Mouse (Mus musculus): ENCODE results near the gene Rcc1l. TPM values are rescaled to one million over a fixed set of nuclear protein-coding genes. Genes with fewer than 3 reads are reported as not detected.
A peak's percentile ranks its signal among the peaks of the same experiment; 100 is the strongest.

Gene Rcc1l
- polyA plus RNA-seq, 1 experiment from 2014 or later, result 23.8 TPM

DNA sequence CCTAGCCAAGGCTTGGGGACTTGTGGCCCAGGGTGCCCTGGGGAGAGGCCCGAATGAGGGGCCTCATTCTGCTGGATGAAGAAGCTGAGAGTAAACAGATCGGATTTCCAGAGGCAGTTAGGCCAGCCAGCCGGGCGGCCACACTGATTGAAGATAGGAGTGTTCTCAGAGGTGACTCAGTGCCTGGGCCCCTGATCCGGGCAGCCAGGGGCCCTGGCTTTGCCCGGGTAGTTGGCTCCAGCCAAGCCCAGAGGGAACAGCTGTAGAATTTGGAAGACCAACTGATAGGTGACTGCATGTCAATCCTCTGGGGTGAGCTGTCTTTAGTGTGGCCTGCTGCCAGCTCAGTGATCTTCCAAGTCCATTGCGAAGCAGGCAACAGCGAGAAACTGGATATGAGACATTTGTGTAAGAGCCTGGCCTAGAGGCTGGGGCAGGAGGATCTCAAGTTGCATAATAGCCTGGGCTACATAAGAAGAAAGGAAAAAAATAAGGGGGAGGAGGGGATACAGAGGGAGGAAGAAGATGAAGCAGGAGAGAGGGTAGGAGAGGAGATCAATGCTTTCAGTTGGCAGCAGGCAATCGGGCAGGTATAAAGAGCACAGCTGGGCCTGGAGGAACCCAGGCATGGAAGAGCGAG, 57.0 kb downstream of the Rcc1l start:
- Histone ChIP-seq H3K9ac (replicated peaks; ENCODE audit: low read depth, low read length) (no peak overlapping the region), H3K27ac (ENCODE audit: low read length) (no peak overlapping the region)
- 42% methylated on average over 10 of the region's 10 CpGs for WGBS

DNA sequence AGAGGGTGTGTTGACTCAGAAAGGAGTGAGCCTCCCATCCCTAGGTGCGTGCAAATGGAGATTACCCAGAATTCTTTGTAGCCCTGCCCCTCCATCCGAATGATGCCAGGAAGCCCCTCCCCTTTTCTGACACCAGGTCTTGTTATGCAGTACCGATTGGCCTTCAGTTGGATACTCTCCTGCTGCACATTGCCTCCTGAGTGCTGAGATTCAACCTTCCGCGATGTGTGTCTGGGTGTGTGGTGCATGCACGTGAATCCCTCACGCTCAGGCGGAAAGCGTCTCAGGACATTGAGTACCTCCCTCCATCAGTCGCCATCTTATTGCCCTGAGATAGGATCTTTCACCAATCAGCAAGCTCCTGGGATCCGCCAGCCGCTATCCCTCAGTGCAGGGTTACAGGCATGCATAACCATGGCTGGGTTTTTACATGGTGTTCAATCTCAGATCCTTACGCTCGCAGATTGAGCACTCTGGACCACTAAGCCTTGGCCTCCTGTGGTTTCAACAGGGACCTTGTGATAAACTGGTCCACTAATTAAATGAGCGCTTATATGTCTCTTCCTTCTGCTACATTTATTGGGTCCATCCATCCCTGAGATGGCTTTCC, 57.7 kb downstream of the Rcc1l start:
- H3K36me3 ChIP-seq (ENCODE audit: control insufficient read depth, insufficient read depth, low read length), result no peaks in the 10 kb centered on the region
- no peak overlapping the region for H3K9ac ChIP-seq (replicated peaks; ENCODE audit: low read depth, low read length)
- H3K9me3 ChIP-seq (ENCODE audit: control insufficient read depth, low read depth, low read length), result no peaks in the 10 kb centered on the region
- H3K27ac ChIP-seq (ENCODE audit: low read length), result no peak overlapping the region
- ATAC-seq (ENCODE audit: insufficient number of reproducible peaks, insufficient read depth, low FRiP score, low read depth), result no peak
- H3K4me2 ChIP-seq (replicated peaks; ENCODE audit: low read depth, low read length), result no peak overlapping the region
- no peaks in the 10 kb centered on the region for H3K27me3 ChIP-seq (ENCODE audit: control insufficient read depth, insufficient read depth, low read length)
- WGBS, result 92% methylated on average over 15 of the region's 15 CpGs
- no peak overlapping the region for H3K4me3 ChIP-seq (ENCODE audit: low read depth, low read length)
- no peaks in the 10 kb centered on the region for H3K4me1 ChIP-seq (ENCODE audit: control insufficient read depth, insufficient read depth, low read length)

More for the DNA sequence above, 57.0 kb downstream of the Rcc1l start:
- Histone ChIP-seq H3K4me1 (ENCODE audit: control insufficient read depth, insufficient read depth, low read length) (no peaks in the 10 kb centered on the region), H3K27me3 (ENCODE audit: control insufficient read depth, insufficient read depth, low read length) (no peaks in the 10 kb centered on the region), H3K4me3 (ENCODE audit: low read depth, low read length) (no peak overlapping the region), H3K4me2 (replicated peaks; ENCODE audit: low read depth, low read length) (no peak overlapping the region), H3K9me3 (ENCODE audit: control insufficient read depth, low read depth, low read length) (no peaks in the 10 kb centered on the region), H3K36me3 (ENCODE audit: control insufficient read depth, insufficient read depth, low read length) (no peaks in the 10 kb centered on the region)
- ATAC-seq (ENCODE audit: insufficient number of reproducible peaks, insufficient read depth, low FRiP score, low read depth), result peak; percentile 73; the same call in 1 of the 2 replicates

GRCm38 (mm10) chr5:134115639-134116259, 60.8 kb downstream of the Rcc1l start:
- no peak for ATAC-seq (ENCODE audit: insufficient number of reproducible peaks, insufficient read depth, low FRiP score, low read depth)
- 88% methylated on average over 7 of the region's 7 CpGs for WGBS
- Histone ChIP-seq H3K27ac (ENCODE audit: low read length) (no peak overlapping the region), H3K4me2 (replicated peaks; ENCODE audit: low read depth, low read length) (no peak overlapping the region), H3K9me3 (ENCODE audit: control insufficient read depth, low read depth, low read length) (no peaks in the 10 kb centered on the region), H3K9ac (replicated peaks; ENCODE audit: low read depth, low read length) (no peak overlapping the region), H3K4me1 (ENCODE audit: control insufficient read depth, insufficient read depth, low read length) (no peaks in the 10 kb centered on the region), H3K36me3 (ENCODE audit: control insufficient read depth, insufficient read depth, low read length) (no peaks in the 10 kb centered on the region), H3K27me3 (ENCODE audit: control insufficient read depth, insufficient read depth, low read length) (no peaks in the 10 kb centered on the region), H3K4me3 (ENCODE audit: low read depth, low read length) (no peak overlapping the region)

DNA sequence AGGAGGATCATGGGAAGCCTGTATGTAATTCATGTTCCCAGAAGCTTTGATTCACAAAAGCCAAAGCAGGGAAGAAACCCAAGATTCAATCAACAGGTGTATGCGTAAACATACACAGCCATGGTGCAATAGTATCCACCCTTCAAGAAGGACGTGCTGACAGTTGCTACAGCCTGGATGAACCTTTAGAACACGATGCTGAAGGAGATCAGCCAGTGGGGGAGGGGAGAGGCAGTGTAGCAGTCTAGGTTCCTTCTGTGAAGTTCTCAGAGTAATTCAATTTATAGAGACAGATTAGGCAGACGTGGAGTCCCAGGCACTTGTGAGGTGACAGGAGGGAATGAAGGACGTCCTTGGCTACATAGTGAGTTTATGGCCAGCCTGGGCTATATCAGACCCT, 61.6 kb downstream of the Rcc1l start:
- Histone ChIP-seq H3K27ac (ENCODE audit: low read length) (no peak overlapping the region), H3K4me3 (ENCODE audit: low read depth, low read length) (no peak overlapping the region), H3K4me1 (ENCODE audit: control insufficient read depth, insufficient read depth, low read length) (no peaks in the 10 kb centered on the region), H3K36me3 (ENCODE audit: control insufficient read depth, insufficient read depth, low read length) (no peaks in the 10 kb centered on the region), H3K27me3 (ENCODE audit: control insufficient read depth, insufficient read depth, low read length) (no peaks in the 10 kb centered on the region), H3K9me3 (ENCODE audit: control insufficient read depth, low read depth, low read length) (no peaks in the 10 kb centered on the region), H3K9ac (replicated peaks; ENCODE audit: low read depth, low read length) (no peak overlapping the region), H3K4me2 (replicated peaks; ENCODE audit: low read depth, low read length) (no peak overlapping the region)
- no peak for ATAC-seq (ENCODE audit: insufficient number of reproducible peaks, insufficient read depth, low FRiP score, low read depth)
- WGBS, result 75% methylated on average over 5 of the region's 5 CpGs

DNA sequence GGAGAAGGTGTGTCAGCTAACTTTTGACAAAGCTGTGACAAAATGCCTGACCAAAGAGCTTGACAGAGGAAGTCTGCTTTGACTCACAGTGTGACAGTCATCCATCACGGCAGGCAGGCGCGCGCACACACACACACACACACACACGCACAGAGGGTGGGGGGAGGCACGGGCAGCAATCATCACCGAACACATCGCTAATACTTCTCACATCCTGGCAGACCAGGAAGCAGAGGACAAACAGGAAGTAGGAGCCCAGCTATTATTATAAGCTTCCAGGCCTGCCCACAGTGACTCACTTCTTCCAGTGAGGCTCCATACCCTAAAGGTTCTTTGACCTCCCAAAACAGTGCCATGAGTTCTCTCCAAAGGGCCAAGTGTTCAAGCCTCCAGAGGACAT, 70.7 kb downstream of the Rcc1l start:
- Histone ChIP-seq H3K9ac (replicated peaks; ENCODE audit: low read depth, low read length) (no peak overlapping the region), H3K4me2 (replicated peaks; ENCODE audit: low read depth, low read length) (no peak overlapping the region), H3K4me1 (ENCODE audit: control insufficient read depth, insufficient read depth, low read length) (peaks cover 13% of the 10 kb centered on the region; the same call in 1 of the 2 replicates), H3K9me3 (ENCODE audit: control insufficient read depth, low read depth, low read length) (no peaks in the 10 kb centered on the region), H3K27me3 (ENCODE audit: control insufficient read depth, insufficient read depth, low read length) (no peaks in the 10 kb centered on the region), H3K27ac (ENCODE audit: low read length) (no peak overlapping the region), H3K36me3 (ENCODE audit: control insufficient read depth, insufficient read depth, low read length) (no peaks in the 10 kb centered on the region; the same call in 1 of the 2 replicates), H3K4me3 (ENCODE audit: low read depth, low read length) (no peak overlapping the region)
- WGBS, result 72% methylated on average over 8 of the region's 8 CpGs
- ATAC-seq (ENCODE audit: insufficient number of reproducible peaks, insufficient read depth, low FRiP score, low read depth), result no peak

- Histone ChIP-seq H3K36me3 (ENCODE audit: control insufficient read depth, insufficient read depth, low read length) (no peaks in the 10 kb centered on the region; the same call in 1 of the 2 replicates), H3K4me3 (ENCODE audit: low read depth, low read length) (no peak overlapping the region), H3K9me3 (ENCODE audit: control insufficient read depth, low read depth, low read length) (no peaks in the 10 kb centered on the region), H3K27ac (ENCODE audit: low read length) (no peak overlapping the region), H3K27me3 (ENCODE audit: control insufficient read depth, insufficient read depth, low read length) (no peaks in the 10 kb centered on the region), H3K9ac (replicated peaks; ENCODE audit: low read depth, low read length) (no peak overlapping the region), H3K4me2 (replicated peaks; ENCODE audit: low read depth, low read length) (no peak overlapping the region), H3K4me1 (ENCODE audit: control insufficient read depth, insufficient read depth, low read length) (peaks cover 23% of the 10 kb centered on the region; the same call in 1 of the 2 replicates)
- WGBS, result 57% methylated on average over 6 of the region's 6 CpGs
- no peak for ATAC-seq (ENCODE audit: insufficient number of reproducible peaks, insufficient read depth, low FRiP score, low read depth)
Measured at GRCm38 (mm10) chr5:134102720-134103119, 73.9 kb downstream of the Rcc1l start.

DNA sequence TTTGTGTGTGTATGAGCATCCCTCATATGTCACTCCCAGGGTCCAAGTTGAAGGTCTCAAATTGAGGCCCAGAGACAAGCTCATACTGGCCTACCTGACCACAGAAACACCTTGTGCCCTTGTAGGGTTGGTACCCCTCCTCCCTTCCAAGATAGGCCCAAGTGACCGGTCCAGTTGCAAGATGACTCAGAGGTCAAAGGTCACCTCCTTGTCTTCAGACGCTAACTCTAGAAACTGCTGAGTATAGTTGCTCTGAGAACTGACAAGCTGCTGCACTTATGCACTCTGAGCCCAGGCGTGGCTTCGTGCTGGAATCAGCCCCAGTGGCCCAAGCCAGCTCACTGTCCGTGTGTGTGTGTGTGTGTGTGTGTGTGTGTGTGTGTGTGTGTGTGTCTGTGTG, 74.7 kb downstream of the Rcc1l start:
- Histone ChIP-seq H3K27ac (ENCODE audit: low read length) (peak overlapping the region; percentile 29; the same call in 1 of the 2 replicates), H3K9me3 (ENCODE audit: control insufficient read depth, low read depth, low read length) (no peaks in the 10 kb centered on the region), H3K9ac (replicated peaks; ENCODE audit: low read depth, low read length) (no peak overlapping the region), H3K4me2 (replicated peaks; ENCODE audit: low read depth, low read length) (0 out of 2 replicates have a peak overlapping the region, but pooled peaks have one; percentile 10), H3K4me1 (ENCODE audit: control insufficient read depth, insufficient read depth, low read length) (peaks cover 23% of the 10 kb centered on the region; the same call in 1 of the 2 replicates), H3K36me3 (ENCODE audit: control insufficient read depth, insufficient read depth, low read length) (no peaks in the 10 kb centered on the region; the same call in 1 of the 2 replicates), H3K27me3 (ENCODE audit: control insufficient read depth, insufficient read depth, low read length) (no peaks in the 10 kb centered on the region), H3K4me3 (ENCODE audit: low read depth, low read length) (no peak overlapping the region)
- 22% methylated on average over 5 of the region's 5 CpGs for WGBS
- no peak for ATAC-seq (ENCODE audit: insufficient number of reproducible peaks, insufficient read depth, low FRiP score, low read depth)

- H3K4me3 ChIP-seq (ENCODE audit: low read depth, low read length), result no peak overlapping the region
- H3K4me1 ChIP-seq (ENCODE audit: control insufficient read depth, insufficient read depth, low read length), result peaks cover 23% of the 10 kb centered on the region; the same call in 1 of the 2 replicates
- peak overlapping the region; percentile 29; the same call in 1 of the 2 replicates for H3K27ac ChIP-seq (ENCODE audit: low read length)
- no peaks in the 10 kb centered on the region for H3K9me3 ChIP-seq (ENCODE audit: control insufficient read depth, low read depth, low read length)
- 0 out of 2 replicates have a peak overlapping the region, but pooled peaks have one; percentile 13 for H3K4me2 ChIP-seq (replicated peaks; ENCODE audit: low read depth, low read length)
- ATAC-seq (ENCODE audit: insufficient number of reproducible peaks, insufficient read depth, low FRiP score, low read depth), result no peak
- H3K36me3 ChIP-seq (ENCODE audit: control insufficient read depth, insufficient read depth, low read length), result no peaks in the 10 kb centered on the region; the same call in 1 of the 2 replicates
- no peaks in the 10 kb centered on the region for H3K27me3 ChIP-seq (ENCODE audit: control insufficient read depth, insufficient read depth, low read length)
- no peak overlapping the region for H3K9ac ChIP-seq (replicated peaks; ENCODE audit: low read depth, low read length)
- WGBS, result 54% methylated on average over 5 of the region's 5 CpGs
Measured at GRCm38 (mm10) chr5:134101322-134101721, 75.3 kb downstream of the Rcc1l start.

Measured in stomach, embryonic 14.5 days (tissue).